Mouse (Mus musculus): ENCODE data around the gene Rpl10l.

Rpl10l gene

DNA sequence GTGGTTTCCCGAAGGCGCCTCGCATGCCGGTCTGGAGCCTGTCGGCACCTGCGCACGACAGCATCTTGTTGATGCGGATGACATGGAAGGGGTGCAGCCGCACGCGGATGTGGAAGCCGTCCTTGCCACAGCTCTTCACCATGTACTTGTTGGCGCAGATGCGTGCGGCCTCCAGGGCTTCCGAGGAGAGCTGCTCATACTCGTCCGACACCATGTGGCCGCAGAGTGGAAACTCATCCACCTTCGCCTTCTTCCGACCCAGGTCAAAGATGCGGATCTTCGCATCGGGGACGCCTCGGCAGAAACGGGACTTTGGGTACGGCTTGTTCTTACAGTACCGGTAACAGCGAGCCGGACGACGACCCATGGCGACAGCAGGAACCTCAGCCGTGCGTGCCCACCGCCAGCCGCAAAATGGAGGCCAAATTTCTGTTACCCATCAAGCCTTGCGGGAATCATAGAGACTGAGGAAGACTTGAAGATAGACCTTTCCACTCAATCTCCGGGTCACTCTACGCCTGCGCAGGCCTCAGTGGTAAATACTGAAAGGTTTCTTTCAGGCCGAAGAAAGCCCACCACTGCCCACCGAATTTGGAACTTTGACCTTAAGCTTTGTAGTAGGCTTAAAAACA, at the start of gene Rpl10l:
Gene Rpl10l, minus strand, starts transcription at position 411 of the 632 bp plus-strand sequence.
- no peak for DNase-seq

DNA sequence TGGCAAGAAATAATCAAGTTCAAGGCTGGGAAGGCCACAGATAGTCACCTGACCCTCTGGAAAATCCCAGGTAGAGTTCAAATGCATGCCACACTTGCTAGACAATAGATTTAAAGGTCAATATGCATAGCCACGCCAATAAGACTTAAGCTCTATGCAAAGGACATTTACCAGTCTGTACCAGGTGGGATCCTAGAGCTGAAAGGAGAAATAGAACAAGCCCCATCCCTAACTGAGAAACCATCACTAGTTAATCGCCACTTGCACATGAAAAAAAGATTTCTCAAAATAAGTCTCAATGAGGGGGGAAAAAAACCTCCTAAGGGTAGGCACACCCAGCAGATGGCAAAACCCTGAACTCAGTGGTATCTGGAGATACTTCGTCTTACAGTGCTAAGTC, 8.3 kb downstream of the Rpl10l start:
- no peak for DNase-seq

DNA sequence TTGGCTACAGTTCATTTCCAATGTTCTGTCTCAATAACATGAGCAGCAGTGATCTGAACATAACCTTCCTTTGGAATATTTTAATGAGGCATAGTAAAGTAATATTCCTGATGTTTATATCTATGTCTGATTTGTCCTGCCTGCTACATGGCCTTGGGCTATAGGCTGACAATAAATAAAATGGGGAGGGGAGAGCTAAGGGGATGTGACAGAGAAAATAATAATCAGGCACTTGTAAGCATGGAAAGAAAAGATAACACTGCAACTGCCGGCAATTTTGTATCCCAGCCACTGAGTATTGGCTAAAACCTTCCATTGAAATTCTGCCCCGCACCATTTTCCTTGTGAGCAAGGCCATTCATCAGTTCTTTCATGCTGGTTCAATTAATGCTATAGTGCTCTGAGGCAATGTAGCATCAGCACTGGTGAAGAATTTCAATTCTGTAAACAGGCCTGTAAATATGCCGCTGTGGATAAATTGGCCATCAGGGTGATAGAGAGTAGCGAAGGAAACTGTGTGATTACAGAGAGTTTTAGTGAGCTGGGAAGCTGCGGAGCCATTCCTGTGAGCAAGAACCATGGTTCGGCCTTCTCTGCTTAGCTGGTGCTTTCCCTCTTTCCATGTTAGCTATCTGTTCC, 38.6 kb downstream of the Rpl10l start:
- no peak for DNase-seq

DNA sequence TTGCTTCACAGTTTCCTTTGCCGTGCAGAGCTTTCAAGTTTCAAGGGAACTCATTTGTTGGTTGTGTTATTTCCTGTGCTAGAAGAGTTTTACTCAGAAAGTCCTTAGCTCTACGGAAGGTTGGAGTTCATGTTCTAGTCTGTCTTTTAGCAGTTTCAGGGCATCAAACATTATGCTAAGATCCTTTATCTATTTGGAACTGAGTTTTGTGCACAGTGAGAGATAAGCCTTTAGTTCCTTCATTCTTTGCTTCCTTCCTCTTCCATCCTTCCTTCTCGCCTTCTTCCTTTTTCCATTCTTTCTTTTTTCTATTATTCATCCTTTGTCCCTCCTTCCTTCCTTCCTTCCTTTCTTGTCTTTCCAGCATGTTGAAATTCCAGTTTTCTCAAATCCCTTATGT, 50.0 kb downstream of the Rpl10l start:
- no peak for DNase-seq
